Mouse (Mus musculus): ENCODE results near the gene Stx18.

Stx18 gene

GRCm38 (mm10) chr5:38136247-38136646 is 97.7 kb downstream of the Stx18 start:
- no peak for DNase-seq (ENCODE audit: low read depth, low spot score)

GRCm38 (mm10) chr5:38137163-38137562 is 98.6 kb downstream of the Stx18 start:
- DNase-seq (ENCODE audit: low read depth, low spot score) = no peak

GRCm38 (mm10) chr5:38140893-38141292 is 102.4 kb downstream of the Stx18 start:
- DNase-seq (ENCODE audit: low read depth, low spot score) = no peak

GRCm38 (mm10) chr5:38146524-38146923 is 108.0 kb downstream of the Stx18 start:
- no peak for DNase-seq (ENCODE audit: low read depth, low spot score)

GRCm38 (mm10) chr5:38151264-38151663 is 112.7 kb downstream of the Stx18 start:
- DNase-seq (ENCODE audit: low read depth, low spot score) = no peak

- DNase-seq (ENCODE audit: low read depth, low spot score) = no peak
Measured at GRCm38 (mm10) chr5:38152201-38153108, 113.9 kb downstream of the Stx18 start.

- DNase-seq (ENCODE audit: low read depth, low spot score) = no peak
Measured at GRCm38 (mm10) chr5:38153636-38154035, 115.1 kb downstream of the Stx18 start.

- no peak for DNase-seq (ENCODE audit: low read depth, low spot score)
Measured at GRCm38 (mm10) chr5:38157481-38158020, 119.0 kb downstream of the Stx18 start.

GRCm38 (mm10) chr5:38158501-38158946 is 120.0 kb downstream of the Stx18 start:
- no peak for DNase-seq (ENCODE audit: low read depth, low spot score)

- DNase-seq (ENCODE audit: low read depth, low spot score) = no peak
Measured at GRCm38 (mm10) chr5:38158947-38159633, 120.5 kb downstream of the Stx18 start.

- no peak for DNase-seq (ENCODE audit: low read depth, low spot score)
Measured at GRCm38 (mm10) chr5:38159634-38160413, 121.3 kb downstream of the Stx18 start, which contains the start of gene Nsg1. Gene Nsg1 (minus strand): TSS chr5:38159907.

- DNase-seq (ENCODE audit: low read depth, low spot score) = no peak
Measured at GRCm38 (mm10) chr5:38168497-38168896, 130.0 kb downstream of the Stx18 start.

GRCm38 (mm10) chr5:38173766-38174165 is 135.2 kb downstream of the Stx18 start:
- no peak for DNase-seq (ENCODE audit: low read depth, low spot score)

- DNase-seq (ENCODE audit: low read depth, low spot score) = no peak
Measured at GRCm38 (mm10) chr5:38174256-38174912, 135.8 kb downstream of the Stx18 start.

- DNase-seq (ENCODE audit: low read depth, low spot score) = no peak
Measured at GRCm38 (mm10) chr5:38184688-38185285, 146.2 kb downstream of the Stx18 start.

GRCm38 (mm10) chr5:38187006-38187405 is 148.5 kb downstream of the Stx18 start:
- DNase-seq (ENCODE audit: low read depth, low spot score) = no peak
